Mouse (Mus musculus): ENCODE data around the gene Tnfsf11.

Tnfsf11 gene

DNA sequence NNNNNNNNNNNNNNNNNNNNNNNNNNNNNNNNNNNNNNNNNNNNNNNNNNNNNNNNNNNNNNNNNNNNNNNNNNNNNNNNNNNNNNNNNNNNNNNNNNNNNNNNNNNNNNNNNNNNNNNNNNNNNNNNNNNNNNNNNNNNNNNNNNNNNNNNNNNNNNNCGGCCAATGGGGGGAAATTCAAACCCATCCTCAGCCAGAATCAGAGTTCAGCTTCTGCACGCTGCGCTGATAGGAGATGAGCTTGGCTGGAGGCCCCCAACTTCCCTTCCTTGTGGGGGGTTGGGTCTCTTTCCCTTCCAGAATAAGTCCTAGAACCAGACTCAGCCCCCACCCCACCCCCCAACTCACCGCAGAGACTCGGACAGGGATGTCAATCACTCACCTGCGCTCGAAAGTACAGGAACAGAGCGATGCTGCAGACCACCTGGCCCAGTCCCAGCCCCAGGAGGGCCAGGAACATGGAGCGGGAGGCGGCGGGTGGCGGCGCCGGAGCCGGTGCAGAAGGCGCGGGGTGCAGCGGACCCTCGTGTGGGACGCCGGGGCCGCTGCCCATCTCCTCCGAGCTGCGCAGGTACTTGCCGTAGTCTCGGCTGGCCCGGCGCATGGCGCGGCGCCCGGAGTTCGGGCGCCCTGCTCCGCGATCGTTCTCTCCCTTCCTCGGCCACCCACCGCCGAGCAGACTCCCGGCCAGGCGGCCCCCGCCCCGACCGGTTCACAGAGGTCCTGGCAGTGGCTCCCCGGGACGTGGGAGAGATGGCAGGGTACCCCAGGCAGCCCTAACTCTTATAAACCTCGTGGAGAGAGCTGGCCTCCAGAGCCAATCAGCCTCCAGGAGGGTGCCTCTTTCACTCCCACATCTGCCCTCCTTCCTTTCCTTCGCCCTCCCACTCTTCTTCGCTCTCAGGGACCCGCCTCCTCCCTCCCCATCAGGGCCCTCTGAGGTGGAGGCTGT lies at the start of gene Tnfsf11:
Gene Tnfsf11, minus strand, starts transcription at position 758 of the 952 bp plus-strand sequence.
- POLR2A ChIA-PET = interaction anchor here in 2 of 4 experiments (0.5 to 2.5 kb wide), 7 partner anchors 15 to 834 kb away, joined by 3 to 7 read pairs (median 3); no protein-coding TSS in a partner anchor
- CTCF ChIA-PET = interaction anchor here in 2 of 4 experiments (0.6 to 2.1 kb wide), 3 partner anchors 15 to 935 kb away, joined by 4 to 5 read pairs (median 4); no protein-coding TSS in a partner anchor

DNA sequence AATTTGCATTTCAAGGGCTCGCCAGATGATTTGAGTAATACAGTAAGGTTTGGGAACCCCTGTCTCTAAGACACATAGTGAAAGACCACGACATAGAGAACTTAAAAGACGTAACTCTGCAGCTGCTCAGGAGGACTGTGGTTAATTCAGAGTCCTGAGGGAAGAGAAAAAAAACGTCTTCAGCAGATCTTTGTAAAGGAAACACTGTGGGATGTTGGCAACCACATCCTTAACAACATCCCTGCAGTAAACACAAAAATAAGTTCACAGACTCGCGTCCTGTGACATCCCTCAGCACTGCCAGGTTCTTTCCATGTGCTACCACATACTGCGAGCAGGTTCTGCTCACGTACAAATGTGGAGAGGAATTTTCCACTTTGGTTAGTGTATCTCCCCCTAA lies 48.9 kb upstream of the Tnfsf11 start:
- ChIA-PET CTCF (no interaction called here), POLR2A (no interaction called here)

DNA sequence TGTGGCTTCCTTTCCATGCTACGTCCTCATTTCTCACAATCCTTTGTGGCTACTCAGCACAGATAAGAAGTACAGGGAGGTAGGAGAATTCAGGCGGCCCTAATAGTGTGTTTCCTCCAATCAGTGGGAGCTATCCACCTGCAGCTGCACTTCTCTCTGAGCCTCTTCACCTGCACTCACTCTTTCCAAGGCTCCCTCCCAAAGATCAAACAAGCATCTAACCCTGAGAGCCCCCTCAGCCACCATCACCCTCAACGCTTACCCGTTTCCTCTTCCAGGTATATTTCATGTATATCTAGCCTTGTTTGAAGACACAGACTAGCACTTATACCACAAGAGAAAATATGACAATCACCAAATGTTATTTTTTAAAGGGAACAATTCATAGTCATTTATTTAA lies 47.5 kb upstream of the Tnfsf11 start:
- ChIA-PET CTCF (no interaction called here), POLR2A (interaction anchor here in 1 of 4 experiments (0.6 kb wide), 1 partner anchor 12 kb away, joined by 3 read pairs; no protein-coding TSS in a partner anchor)

DNA sequence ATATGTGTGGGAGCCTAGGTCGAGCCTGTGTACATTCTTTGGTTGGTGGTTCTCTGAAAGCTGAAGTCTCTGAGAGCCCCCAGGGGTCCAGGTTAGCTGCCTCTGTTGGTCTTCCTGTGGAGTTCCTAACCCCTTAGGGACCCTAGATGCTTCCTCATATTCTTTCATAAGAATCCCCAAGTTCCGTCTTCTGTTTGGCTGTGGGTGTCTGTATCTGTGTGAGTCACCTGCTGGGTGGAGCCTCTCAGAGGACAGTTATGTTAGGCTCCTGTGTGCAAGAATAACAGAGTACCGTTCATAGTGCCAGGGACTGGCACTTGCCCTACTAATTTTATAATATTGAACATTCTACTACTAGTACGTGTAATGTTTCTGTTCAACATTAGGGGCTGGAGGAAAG lies 45.0 kb upstream of the Tnfsf11 start:
- CTCF ChIA-PET = no interaction called here

DNA sequence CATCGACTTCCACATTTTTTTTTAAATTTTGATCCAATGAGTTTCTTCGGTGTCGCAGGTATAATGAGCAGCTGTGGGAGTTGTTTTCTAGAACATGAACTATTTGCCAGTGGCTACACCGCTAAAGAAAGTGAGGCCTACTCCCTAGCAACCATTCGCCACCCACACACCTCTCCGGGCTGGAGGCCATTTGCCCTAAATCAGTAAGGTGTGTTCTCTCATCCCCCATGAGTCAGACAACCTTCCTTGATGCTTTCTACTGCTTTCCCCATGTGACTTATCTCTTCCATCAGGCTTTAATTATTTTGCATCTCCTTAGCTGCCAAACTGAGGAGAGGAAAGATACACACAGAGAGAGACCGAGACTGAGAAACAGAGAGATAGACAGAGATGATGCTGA lies 43.7 kb upstream of the Tnfsf11 start:
- POLR2A ChIA-PET = no interaction called here
- CTCF ChIA-PET = interaction anchor here in 1 of 4 experiments (0.5 kb wide), 1 partner anchor 115 kb away, joined by 3 read pairs; no protein-coding TSS in a partner anchor

More for the DNA sequence above, 45.0 kb upstream of the Tnfsf11 start:
- POLR2A ChIA-PET = no interaction called here

DNA sequence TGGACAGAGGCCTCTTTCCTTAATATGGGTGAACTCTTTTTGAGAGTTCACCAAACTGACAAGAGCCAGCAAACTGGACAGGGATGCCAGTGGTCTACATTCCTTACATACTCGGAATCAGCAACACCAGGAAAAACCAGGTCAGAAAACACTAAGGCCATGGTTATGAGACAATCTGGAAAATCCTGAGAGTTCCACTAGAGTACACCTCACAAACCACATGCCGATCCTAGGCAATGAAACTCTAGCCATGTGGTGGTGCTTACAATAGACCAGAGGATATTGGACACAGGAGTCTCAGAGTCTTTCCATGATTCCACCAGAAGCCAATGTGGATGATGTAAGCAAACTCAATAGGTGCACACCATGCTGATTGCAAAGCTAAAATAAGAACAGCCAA lies 39.9 kb upstream of the Tnfsf11 start:
- CTCF ChIA-PET = no interaction called here
- POLR2A ChIA-PET = no interaction called here

DNA sequence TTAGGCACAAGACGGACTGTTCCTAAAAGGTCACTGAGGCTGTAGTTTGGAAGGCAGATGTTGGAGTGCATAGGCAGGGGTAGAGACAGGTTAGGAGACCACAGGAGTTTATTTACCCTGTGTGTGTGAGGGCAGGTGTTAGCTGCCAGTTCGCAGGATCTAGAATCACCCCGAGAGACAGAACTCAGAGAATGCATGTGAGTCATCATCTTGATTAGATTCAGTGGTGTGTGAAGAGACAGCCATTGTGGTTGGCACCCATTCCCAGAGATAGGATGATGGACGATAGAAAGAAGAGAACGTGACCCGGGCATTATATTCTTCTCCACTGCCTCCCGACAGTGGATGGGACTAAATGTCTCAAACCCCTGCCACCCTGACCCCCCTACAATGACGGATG lies 35.2 kb upstream of the Tnfsf11 start:
- CTCF ChIA-PET = no interaction called here
- POLR2A ChIA-PET = no interaction called here

DNA sequence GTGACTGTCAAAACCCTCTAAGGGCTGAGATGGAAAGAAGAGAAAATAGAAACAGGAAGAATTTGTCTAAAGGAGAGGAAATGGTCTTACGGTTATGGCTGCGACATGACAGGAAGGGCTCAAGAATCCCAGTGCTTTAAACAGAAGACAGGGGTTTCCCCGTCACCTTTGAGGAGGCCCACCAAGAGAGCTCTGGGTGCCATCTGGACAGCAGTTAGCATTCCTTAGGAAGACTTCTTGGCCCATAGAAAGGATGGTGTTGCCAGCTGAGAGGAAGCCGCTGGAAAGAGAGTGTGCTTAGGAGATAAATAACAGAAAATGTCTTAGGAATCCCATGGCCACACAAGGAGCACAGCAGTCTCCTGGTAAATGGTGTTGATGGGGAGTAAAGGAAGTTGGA lies 34.3 kb upstream of the Tnfsf11 start:
- ChIA-PET POLR2A (interaction anchor here in 1 of 4 experiments (0.5 kb wide), 1 partner anchor 72 kb away, joined by 3 read pairs; no protein-coding TSS in a partner anchor), CTCF (no interaction called here)

DNA sequence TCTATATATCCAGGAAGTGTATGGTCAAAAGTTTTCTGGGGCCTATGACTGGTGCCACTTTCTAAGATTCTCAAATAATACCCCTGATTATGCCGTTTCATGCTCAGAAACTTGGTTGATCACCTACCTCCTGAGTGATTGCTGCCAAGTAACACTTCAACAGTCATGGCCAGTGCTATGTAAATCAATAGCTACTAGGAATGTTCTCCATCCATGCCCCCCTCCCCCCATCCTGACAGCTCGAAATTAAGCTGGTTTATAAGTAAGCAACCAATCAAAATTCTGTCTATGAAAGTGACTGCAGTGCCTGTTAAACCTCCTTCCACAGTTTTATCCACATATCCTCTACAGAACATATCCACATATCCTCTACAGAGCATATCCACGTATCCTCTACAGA lies 25.5 kb upstream of the Tnfsf11 start:
- ChIA-PET POLR2A (no interaction called here), CTCF (interaction anchor here in 1 of 4 experiments (0.6 kb wide), 1 partner anchor 154 kb away, joined by 3 read pairs; no protein-coding TSS in a partner anchor)

DNA sequence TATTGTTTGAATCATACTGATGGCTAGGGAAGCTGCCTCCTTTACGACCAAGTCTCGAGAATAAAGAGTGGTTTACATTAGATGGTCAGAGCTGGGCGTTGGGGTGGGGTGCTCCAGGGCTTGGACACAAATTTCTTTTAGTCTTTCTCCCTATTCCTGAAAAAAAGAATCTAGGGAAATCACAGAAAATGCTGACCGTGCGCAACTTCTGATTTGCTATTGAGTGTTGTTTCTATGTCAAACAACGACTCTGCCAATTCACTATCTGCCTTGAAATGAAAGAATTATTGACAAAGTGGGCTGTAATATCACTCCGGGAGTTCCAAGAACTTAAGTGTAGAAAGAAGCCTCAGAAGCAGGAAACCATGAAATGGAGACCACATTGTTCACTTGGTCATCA lies 23.5 kb upstream of the Tnfsf11 start:
- ChIA-PET POLR2A (no interaction called here), CTCF (no interaction called here)

DNA sequence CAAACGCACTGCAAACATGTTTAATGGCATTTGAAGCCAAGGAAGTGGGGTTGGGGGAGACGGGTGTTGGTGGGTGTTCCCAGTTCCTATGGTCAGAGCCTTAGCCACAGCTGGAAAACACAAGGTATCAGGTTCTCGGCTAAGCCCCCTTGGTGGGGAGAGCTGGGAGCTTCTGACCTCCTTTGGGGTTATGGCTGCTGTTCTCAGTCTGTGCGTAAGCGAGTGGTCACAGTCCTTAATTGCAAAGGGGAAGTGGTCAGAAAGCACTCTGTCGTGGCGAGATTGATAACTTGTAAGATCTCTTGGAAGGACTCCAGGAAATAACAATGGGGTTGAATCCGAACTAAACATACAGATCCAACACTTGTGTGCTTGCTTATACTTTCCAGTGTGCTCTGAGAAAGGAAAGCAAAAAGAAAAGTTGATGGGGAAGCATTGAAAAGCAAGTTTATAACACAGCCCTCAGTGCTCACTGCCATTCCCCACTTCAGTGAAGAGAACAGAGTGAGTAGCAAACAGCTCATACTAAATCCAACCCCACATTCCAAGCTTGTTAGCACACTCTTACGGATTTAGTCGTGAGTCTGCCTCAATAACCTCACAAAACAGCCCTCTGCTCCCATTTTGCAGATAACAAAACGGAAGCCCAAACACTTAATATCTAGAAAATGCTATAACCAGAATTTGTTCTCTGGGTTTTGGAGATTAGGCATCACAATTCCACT lies 22.9 kb upstream of the Tnfsf11 start:
- ChIA-PET POLR2A (no interaction called here), CTCF (no interaction called here)

DNA sequence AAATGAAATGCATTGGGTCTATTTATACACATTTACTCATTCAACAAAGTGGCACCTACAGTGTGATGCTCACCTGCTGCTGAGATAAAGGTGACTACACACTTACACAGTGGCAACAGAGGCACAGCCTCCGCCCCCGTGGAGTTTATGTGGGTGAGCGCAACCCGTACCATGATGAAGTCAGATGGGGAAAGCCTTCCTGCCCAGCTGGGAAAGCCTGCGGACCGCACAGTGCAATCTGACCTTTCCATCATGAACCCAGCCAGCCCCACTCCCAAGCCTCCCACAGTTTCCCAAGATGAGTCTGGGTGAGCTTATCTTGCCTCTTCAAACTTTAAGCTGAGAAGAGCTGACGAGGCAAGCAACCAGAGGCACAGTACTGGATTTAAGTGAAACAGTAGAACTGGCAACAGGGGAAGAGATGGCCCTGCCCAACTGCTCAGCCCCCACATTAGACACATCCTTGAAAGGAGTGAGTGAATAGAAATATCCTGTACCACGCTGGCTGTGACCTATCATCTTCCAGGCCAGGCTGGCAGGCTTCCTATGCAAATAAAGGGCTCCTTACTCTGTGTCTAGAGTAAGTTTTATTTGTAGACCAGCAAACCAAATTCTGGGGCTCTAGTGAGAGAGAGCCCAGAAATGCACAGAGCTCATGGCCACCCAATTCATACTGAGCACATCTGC lies 22.1 kb upstream of the Tnfsf11 start:
- POLR2A ChIA-PET = no interaction called here
- CTCF ChIA-PET = no interaction called here

DNA sequence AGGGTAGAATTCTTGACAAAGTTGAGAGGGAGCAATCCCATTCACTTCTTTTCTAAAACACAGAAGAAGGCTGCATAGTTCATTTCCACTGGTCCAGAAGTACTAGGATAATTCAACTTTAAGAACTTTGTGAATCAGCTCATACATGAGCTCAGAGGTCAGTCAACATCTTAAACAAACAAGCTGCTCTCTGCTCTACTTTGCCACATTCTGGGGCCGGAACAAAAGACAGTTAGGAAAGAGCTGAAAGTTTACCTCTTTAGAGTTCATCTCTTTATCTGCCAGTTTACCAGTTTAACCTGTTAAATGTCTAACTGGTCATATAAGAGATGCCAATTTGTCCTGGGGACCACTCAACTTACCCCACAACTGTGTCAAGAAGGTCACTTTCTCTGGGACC lies 15.5 kb upstream of the Tnfsf11 start:
- CTCF ChIA-PET = interaction anchor here in 1 of 4 experiments (1.0 kb wide), 1 partner anchor 159 kb away, joined by 3 read pairs; no protein-coding TSS in a partner anchor
- POLR2A ChIA-PET = no interaction called here

DNA sequence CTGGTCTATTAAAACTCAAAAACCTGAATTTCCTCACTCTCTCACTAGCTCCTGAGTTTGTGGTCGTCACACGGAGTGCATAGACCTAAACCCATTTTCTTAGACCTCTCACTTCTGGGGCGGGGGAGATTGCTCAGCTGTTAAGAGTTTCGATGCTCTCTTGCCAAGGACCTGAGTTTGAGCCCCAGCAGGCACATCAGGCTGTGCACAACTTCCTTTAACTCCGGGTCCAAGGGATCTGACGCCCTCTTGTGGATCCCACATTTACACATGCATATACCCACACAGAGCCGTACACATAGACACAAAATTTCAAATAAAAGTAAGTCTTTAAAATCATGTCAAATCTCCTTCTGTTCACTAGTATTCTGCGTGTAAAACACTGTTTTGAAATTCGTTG lies 15.1 kb upstream of the Tnfsf11 start:
- ChIA-PET CTCF (interaction anchor here in 2 of 4 experiments (0.6 to 1.2 kb wide), 3 partner anchors 160 to 471 kb away, joined by 3 to 6 read pairs (median 4); no protein-coding TSS in a partner anchor), POLR2A (no interaction called here)

DNA sequence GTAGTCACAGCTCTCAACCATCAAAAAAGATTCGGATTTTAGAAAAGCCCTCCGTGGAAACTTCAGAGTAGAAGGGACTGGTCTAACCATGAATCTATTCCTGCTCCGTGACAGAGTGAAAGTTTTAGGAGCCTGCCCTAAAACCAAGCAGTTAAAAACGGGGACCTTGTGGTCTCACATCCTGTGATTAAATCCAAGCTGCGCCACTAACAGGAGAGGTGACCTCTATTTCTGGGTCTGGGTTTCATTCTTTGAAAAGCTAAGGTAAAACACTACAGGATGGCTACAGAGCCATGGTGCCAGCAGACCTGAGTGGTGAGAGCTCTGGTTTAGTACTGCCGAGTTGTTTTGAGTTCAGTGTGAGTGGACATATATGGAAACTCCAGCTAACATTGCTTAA lies 12.4 kb upstream of the Tnfsf11 start:
- POLR2A ChIA-PET = no interaction called here

DNA sequence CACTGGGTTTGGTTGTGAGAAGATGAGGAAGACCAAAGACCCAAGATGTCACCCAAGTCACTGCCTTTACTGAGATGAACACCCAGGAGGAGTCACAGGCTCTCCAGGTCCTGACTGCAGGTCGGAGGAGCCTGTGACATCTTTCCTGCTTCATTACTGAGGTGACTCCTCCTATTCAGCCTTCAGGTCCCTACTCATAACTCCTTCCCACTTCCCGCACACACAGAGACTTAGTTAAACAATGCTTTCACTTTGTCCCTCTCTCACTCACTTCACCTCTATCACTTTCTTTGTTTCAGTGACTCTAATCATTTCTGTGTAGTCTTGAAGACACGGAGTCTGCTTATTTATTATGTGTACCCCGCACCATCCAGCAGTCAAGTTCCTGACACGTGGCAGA lies 11.7 kb upstream of the Tnfsf11 start:
- CTCF ChIA-PET = no interaction called here
- POLR2A ChIA-PET = no interaction called here

More for the DNA sequence above, 12.4 kb upstream of the Tnfsf11 start:
- CTCF ChIA-PET = no interaction called here

DNA sequence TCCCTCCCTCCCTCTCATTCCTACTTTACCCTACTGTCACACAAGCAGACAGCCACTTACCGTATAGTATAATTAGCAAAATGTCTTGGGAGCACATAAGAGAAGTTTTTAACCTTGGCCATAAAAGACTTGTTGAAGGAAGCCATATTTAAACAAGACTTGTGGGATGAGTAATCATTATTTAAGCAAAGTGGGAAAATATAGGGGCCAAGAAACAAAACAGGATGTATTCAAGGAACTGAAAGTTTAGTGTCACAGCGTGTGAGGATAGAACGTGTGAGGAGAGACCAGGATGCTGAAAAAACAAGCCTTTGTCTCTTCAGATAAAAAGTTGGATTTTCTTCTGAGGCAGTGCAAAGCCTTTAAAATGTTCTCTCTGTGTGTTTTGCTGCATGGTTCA lies 11.2 kb upstream of the Tnfsf11 start:
- ChIA-PET CTCF (no interaction called here), POLR2A (interaction anchor here in 1 of 4 experiments (0.7 kb wide), 1 partner anchor 1281 kb away, joined by 3 read pairs; no protein-coding TSS in a partner anchor)

DNA sequence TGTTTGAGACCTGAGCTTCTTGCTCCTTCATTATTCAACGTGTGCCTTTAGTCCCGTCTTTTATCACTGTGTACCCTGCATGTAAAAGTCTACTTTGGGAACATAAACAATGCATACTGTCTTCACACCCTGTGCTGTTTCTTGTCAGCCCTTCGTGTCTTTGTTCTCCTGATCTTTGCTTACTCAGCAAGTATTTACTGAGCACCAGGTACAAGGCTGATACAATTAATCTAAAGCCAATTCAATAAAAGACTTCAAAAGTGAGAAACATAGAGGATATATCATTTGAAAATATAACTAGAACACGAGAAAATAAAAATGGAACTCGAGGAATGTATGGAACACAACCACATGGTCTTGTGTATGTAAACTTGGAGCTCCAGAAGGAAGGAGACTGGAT lies 9.8 kb upstream of the Tnfsf11 start:
- POLR2A ChIA-PET = no interaction called here

DNA sequence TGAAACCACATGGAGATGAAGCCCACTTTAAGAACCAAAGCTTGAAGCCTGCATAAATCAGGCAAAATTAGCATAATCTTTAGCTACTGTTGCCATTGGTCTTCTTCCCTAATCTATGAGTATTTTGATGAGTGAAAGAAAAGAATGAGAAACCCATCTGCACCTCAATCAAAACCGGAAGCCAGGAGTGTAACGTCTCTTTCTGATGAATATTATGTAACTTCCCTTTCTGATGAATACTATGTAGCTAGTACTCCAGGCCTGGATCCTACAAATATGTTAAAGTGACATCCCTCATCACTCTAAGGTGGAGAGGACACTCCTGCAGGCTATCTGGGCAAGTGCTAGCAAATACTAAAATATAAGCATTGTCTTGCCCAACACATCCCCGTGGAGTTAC lies 6.9 kb downstream of the Tnfsf11 start:
- ChIA-PET POLR2A (no interaction called here), CTCF (no interaction called here)

More for the DNA sequence above, 9.8 kb upstream of the Tnfsf11 start:
- CTCF ChIA-PET = no interaction called here

DNA sequence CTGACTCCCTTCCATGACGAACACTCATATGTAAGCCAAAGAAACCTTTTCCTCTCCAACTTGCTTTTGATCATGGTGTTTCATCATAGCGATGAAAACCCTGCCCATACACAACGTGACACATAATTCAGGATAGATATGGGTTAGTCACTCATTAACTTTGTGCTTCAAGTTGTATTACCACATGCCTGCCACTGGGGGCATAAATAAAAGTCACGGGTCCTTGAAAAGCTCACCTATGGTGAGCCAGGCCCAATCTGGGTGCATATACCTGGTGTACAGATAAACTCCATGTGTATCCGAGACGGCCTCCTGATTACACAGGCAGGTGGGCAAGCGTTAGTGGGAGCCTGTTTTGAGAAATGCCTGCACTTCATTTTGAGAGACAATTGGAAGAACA lies 15.2 kb downstream of the Tnfsf11 start:
- POLR2A ChIA-PET = interaction anchor here in 1 of 4 experiments (2.2 kb wide), 1 partner anchor 15 kb away, joined by 7 read pairs; the partner anchor contains the start of gene Tnfsf11
- CTCF ChIA-PET = interaction anchor here in 2 of 4 experiments (0.6 to 2.4 kb wide), 6 partner anchors 10 to 210 kb away, joined by 3 to 5 read pairs (median 3); partner anchors contain the start of gene Tnfsf11 (in 1 of the 2)

Measured in embryonic stem cell, embryonic (primary cell).